Mouse (Mus musculus): ENCODE results near the gene Cse1l. TPM values are rescaled to one million over a fixed set of nuclear protein-coding genes. Genes with fewer than 3 reads are reported as not detected.
A peak's percentile ranks its signal among the peaks of the same experiment; 100 is the strongest.

The Cse1l gene
- total RNA-seq, 2 experiments from 2014 or later = 40.5 to 42.2 TPM

DNA sequence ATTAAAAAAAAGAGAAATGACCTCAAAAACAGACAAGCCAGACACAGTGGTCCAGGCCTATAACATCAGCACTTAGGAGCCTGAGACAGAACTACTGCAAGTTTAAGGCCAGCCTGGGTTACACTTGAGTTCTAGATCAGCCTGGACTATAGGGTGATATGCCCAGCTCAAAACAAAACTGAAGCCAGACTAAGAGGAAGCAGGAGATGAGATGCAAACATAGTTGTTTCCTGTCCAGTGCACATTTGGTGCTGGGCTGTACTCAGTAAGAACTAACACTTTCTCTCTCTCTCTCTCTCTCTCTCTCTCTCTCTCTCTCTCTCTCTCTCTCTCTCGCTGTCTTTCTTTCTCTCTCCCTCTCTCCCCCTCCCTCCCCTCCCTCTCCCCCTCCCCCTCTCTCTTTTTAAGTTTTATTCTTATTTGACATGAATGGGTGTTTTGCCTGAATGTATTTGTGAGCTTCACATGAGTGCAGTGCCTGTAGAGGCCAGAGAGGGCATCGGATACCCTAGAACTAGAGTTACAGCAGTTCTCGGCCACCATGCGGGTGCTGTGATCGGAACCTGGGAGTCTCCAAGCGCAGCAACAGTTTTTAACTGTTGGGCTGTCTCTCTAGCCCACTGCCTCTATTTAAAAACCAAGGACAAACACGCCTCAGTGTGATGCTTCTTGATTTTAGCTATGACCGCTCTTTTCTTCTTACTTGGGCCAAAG is 4.9 kb upstream of the Cse1l start:
- no peak for DNase-seq

- no peak for DNase-seq
Measured at GRCm38 (mm10) chr2:166903719-166904282, 2.0 kb upstream of the Cse1l start.

DNA sequence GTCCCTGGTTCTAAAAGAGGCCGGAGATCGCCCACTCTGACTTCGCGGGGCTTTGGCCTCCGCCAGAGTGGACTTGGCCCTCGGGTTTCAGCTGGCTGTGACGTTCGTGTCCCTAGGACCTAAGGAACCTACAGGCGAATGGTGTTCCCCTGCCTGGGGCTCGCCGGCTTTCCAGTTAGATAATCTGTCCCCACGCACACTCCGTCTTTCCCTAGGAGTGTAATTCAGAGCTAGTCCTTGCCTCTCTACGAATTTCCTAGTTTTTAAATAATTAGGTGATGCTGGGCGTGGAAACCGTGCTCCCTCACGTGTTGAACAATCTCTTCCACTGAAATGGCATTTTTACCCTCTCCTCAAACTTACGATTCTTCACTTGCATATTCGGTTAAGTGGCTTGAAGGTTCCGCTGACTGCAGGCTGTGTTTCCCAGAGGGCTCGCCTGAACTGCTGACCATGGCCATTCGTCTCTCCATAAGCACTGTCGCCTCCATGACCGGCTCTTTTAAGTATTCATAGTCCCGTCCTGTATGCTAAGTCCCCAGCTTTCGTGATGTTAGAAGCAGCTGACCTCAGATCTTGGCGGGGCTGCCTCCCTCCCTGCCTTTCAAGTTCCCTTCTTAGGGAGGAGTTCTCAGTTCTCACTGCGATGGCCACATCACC is 813 bp downstream of the Cse1l start:
- DNase-seq = peak in 1 of 2 experiments; percentile 9

- no peak for DNase-seq
Measured at GRCm38 (mm10) chr2:166909729-166910128, 3.9 kb downstream of the Cse1l start.

GRCm38 (mm10) chr2:166910536-166910935 is 4.7 kb downstream of the Cse1l start:
- DNase-seq = no peak

DNA sequence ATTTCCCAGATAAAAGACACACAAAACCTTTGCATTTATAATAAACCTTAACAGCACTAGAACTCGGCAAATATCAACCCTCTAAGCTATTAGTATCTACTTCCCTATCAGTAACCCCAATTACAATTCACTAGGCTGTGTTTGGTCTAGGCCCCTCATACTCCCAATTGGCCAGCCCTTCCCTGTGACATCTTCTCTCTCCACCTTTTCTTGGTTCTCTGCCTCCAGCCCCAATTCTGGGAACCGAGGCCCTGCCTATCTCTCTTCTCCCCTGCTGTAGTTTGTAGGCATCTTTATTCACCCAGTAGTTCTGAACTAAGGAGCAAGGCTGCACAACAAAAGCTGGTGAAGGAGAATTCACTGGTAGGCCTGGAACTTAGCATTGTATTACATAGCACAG is 18.1 kb downstream of the Cse1l start:
- no peak for DNase-seq

DNA sequence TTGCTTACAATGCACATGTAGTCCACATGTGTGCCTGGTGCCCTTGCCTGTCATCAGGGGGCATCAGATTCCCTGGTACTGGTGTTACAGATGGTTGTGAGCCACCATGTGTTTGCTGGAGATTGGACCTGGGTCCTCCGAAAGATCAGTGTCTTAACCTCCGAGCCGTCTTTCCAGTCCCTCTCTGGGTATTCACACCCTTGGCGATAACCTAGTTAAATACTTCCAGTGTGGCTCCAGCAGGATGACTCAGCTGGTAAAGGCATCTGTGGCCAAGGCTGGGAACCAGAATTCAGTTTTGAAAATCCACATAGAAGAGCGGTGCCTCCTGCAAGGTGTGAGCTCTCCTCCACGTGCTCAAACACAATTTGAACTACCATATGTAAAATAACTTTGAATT is 28.1 kb downstream of the Cse1l start:
- DNase-seq = no peak

GRCm38 (mm10) chr2:166934416-166934815 is 28.6 kb downstream of the Cse1l start:
- no peak for DNase-seq

DNA sequence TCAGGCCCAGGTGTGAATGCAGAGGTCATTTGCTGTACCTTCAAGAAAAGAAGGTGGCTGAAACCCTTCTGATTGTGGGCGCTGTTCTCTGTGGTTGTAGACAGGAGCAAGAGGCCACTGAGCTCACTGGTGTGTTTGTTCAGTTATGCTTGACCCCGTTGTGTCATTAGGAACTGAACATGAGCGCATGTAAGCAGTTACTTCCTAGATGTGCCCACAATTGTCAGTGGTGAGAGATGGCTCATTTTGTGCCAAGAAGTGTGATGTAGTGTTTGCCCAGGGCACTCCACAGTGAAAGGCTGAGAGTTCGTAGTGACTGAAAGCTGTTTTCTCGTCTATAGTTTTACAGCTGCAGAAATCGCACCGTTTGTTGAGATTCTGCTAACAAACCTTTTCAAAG is 29.7 kb downstream of the Cse1l start:
- DNase-seq = no peak

DNA sequence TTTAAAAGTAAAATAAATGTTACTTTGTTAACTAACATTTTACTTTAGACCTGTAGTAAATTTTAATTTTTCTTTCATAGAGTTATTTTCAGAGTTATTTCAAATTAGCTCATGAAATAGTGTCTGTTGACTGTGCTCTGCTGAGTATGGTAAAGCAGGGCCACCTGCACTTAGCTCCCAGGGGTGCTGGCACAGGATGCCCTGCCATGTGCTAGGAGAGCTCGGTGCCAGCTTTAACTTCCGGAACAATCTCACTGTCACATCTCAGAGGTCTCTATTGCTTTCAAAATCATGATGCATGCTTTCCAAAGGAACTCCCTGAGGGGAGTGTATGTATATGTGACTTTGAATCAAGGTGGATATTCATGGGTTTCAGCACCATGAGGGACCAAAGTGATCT is 30.3 kb downstream of the Cse1l start:
- DNase-seq = no peak

GRCm38 (mm10) chr2:166943146-166943545 is 37.3 kb downstream of the Cse1l start:
- no peak for DNase-seq

DNA sequence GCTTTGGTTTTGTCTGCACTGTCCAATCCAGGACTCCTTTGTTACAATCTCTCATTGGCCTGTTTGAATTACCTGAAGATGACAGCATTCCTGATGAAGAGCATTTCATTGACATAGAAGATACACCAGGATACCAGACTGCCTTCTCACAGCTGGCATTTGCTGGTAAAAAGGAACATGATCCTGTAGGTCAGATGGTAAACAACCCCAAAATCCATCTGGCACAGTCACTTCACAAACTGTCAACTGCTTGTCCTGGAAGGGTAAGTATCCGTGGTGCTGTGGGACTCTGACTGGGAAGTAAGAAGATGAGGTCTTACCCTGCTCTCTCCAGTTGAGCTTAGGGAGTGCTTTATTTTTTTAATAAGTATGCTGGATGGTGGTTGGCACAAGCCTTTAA is 38.5 kb downstream of the Cse1l start:
- DNase-seq = no peak

DNA sequence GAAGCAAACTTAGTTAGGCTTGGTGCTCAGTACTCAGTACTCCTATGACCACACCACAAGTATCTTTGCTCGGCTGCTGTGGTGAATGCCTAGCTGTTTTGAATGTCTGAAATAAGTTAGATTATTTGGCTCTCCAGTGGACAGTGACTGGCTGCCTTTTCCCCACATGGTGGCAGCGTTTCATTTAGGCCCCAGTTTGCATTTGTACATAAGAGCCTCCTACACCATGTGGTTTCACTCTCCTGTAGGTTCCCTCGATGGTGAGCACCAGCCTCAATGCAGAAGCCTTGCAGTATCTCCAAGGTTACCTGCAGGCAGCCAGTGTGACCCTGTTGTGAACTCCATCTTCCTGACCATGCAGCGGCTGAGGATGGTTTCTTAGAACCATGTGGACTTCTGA is 39.6 kb downstream of the Cse1l start:
- DNase-seq = no peak

- no peak for DNase-seq
Measured at GRCm38 (mm10) chr2:166948246-166948645, 42.4 kb downstream of the Cse1l start.

GRCm38 (mm10) chr2:166948936-166949335 is 43.1 kb downstream of the Cse1l start:
- no peak for DNase-seq

DNA sequence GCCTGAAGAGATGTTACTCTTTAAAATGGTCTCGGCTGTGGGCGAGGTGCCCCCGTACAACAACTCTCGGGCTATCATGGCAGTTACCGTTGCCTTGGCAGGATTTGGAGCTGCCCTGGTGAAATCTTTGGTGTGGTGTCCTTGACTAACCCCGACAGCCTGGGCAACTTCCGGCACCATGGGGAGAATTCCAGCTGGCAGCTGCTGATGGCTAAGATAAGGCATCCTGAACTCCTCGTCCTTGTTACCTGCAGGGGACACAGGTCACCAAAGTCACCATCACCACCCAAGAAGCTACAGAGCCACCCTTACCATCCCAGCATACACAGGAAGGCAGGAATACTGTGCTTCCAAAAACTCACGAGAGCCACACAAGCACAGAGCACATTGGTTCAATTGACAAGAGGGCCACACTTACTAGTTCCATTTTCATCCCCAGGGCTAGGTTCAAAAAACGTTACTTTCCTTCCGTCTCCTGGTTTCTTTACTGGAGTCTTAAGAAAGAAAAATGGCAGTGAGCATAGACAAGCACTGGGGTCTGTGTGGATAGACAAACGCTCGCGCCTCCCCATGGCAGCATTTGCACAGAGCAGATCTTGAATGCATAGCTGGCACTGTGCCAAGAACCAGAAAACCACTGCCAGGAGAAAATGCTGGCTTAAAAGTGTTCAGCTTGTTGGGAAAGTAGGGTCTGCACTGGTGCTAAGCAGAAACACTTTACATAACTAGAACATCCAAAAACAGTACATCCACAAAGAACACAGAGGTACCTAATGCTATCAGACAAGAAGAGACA is 45.2 kb downstream of the Cse1l start:
- DNase-seq = peak in 1 of 2 experiments; percentile 40

- no peak for DNase-seq
Measured at GRCm38 (mm10) chr2:166952151-166952550, 46.3 kb downstream of the Cse1l start.

DNA sequence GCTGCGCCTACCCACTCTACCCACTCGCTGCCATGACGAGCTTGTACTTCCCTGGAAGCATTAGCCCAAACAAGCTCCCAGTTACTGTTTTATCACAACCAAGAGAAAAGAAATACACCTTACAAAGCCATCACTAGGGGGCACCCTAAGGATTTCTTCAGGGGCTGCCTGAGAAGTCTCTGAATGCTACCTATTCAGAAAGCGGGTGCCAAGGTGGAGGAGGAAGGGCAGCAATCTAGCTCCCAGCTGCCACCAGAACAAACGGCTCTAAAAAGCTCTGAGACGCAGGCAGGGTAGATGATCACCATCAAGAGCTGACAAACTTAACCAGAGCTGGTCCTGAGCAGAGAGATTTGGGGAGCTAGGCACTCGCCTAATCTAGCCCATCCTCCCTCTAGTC is 51.0 kb downstream of the Cse1l start:
- peak; percentile 64 to 75 for DNase-seq

DNA sequence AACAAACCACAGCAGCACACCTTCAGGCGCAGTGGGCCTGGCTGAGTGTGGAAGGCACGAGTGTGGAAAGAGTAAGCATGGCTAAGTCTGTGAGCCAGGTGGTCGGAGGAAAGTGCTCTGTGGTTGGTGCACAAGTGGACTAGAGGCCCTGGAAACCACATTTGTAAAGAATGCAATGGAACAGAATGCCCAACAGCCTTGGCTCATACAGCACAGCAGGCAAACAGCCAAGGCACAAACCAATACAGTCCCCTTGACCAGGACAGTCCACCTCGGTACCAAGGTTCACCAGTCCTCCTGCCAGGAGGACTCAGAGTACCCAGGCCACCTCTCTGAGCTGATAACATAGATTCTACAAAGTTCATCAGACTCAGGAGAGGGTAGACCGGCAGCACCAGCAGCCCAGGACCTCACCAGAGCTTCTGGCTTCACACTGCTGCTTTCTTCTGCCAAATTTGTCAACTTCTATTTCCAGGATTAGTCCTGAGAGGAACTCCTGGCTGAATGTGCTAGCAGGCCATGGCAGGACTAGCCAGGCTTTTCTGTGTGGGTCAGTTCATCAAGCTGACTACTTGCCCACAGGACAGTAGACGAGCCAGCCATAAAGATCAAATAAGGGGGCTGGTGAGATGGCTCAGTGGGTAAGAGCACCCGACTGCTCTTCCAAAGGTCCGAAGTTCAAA is 54.9 kb downstream of the Cse1l start:
- DNase-seq = peak; percentile 36 to 55

DNA sequence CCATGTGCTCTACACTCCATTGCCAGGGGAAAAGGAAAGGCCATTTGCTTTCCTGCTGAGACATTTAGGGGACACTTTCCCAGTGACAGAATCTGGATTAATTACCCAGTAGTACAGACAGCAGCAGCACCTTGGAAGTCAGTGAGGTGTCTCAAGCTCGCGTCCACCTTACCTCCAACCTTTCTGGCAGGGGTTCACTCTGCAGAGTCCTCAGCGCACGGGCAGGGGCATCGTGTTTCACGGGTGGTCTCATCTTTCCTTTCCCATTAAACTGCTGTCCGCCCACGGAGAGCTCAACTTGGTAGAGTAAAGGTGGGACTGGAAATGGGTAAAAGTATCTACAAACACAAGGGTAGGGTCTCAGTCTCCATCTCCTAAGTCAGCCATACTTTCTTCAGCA is 57.4 kb downstream of the Cse1l start:
- DNase-seq = no peak

GRCm38 (mm10) chr2:166964773-166965172 is 58.9 kb downstream of the Cse1l start:
- DNase-seq = no peak

DNA sequence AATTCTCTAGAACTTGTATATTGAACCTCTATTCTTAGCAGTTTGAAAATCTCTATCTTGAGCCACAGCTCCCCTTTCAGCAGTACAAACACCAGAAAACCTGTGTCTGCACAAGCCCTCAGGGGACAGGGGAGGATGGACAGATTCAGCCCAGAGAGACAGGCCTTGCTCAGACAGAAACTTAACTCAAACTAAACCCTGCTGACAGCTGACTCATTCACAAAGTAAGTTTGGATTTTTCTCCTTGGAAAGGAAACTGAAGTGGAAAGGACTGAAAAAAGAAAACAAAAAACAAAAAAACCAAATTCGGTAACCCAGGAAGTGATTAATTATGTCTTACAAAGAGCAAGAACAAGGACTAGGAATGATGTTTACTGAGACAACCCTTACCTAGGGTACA is 67.3 kb downstream of the Cse1l start:
- DNase-seq = no peak

Data from heart, adult 18-20 months (tissue).